Mouse (Mus musculus): ENCODE data around the gene Elmo2. TPM values are rescaled to one million over a fixed set of nuclear protein-coding genes. Genes with fewer than 3 reads are reported as not detected.
A peak's percentile ranks its signal among the peaks of the same experiment; 100 is the strongest.

Elmo2 gene
- 16.6 and 17.1 TPM in 2 replicates for polyA plus RNA-seq (2015; fragmentation: Nextera tagmentation; extraction: Ambion mirVana)

GRCm38 (mm10) chr2:165326304-165327190 is at the start of gene Elmo2:
Gene Elmo2, minus strand, starts transcription at chr2:165326479.
- peak; percentile 97 for ATAC-seq (ENCODE audit: insufficient read depth)
- Histone ChIP-seq H3K4me3 (replicated peaks) (peak within 1 kb of the TSS; percentile 88), H3K27me3 (no peaks in the 10 kb centered on the region), H3K27ac (replicated peaks) (peak within 1 kb of the TSS; percentile 53), H3K9ac (peak within 1 kb of the TSS; percentile 85), H3K9me3 (replicated peaks) (no peaks in the 10 kb centered on the region), H3K4me1 (replicated peaks) (peaks cover 75% of the 10 kb centered on the region), H3K36me3 (replicated peaks) (no peaks in the 10 kb centered on the region; the same call in 1 of the 2 replicates), H3K4me2 (peak within 1 kb of the TSS; percentile 95)
- under 1% methylated on average over 55 of the region's 55 CpGs for WGBS (ENCODE audit: insufficient replicate concordance)

DNA sequence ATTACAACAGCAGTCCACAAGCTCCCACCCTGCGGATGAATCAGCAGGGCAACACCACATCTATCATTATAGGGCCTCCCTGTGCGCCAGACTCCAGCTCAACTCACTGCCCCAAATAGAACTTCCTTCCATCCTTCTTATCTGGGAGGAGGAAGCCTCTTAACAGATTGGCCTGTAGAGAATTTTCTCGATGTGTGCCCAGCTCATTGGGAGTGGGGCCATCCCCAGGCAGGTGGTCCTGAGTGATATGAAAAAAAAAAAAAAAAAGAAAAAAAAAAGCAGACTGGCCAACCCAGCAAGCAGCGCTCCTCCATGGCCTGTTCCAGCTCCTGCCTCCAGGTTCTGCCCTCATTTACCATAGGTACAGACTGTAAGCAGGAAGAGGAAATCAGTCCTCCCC is 49.7 kb upstream of the Elmo2 start:
- WGBS (ENCODE audit: insufficient replicate concordance): 29% methylated on average over 4 of the region's 4 CpGs
- peaks cover 28% of the 10 kb centered on the region for H3K36me3 ChIP-seq (replicated peaks)
- H3K9me3 ChIP-seq (replicated peaks): no peaks in the 10 kb centered on the region
- no peak overlapping the region for H3K4me3 ChIP-seq (replicated peaks)
- H3K4me2 ChIP-seq: no peak overlapping the region
- H3K27me3 ChIP-seq: no peaks in the 10 kb centered on the region
- H3K9ac ChIP-seq: no peak overlapping the region
- H3K27ac ChIP-seq (replicated peaks): no peak overlapping the region
- H3K4me1 ChIP-seq (replicated peaks): no peaks in the 10 kb centered on the region
- ATAC-seq (ENCODE audit: insufficient read depth): no peak

- no peak overlapping the region for H3K27ac ChIP-seq (replicated peaks)
- WGBS (ENCODE audit: insufficient replicate concordance): 58% methylated on average over 5 of the region's 5 CpGs
These were observed 49.2 kb upstream of the Elmo2 start for GRCm38 (mm10) chr2:165375478-165375877.

GRCm38 (mm10) chr2:165371066-165371465 is 44.8 kb upstream of the Elmo2 start:
- Histone ChIP-seq H3K36me3 (replicated peaks) (no peaks in the 10 kb centered on the region), H3K4me2 (no peak overlapping the region), H3K4me1 (replicated peaks) (peaks cover 4% of the 10 kb centered on the region; the same call in 1 of the 2 replicates), H3K9ac (no peak overlapping the region), H3K27me3 (peaks cover 29% of the 10 kb centered on the region), H3K9me3 (replicated peaks) (no peaks in the 10 kb centered on the region), H3K27ac (replicated peaks) (no peak overlapping the region), H3K4me3 (replicated peaks) (no peak overlapping the region)
- WGBS (ENCODE audit: insufficient replicate concordance): 18% methylated on average over 3 of the region's 3 CpGs
- no peak for ATAC-seq (ENCODE audit: insufficient read depth)

More at GRCm38 (mm10) chr2:165375478-165375877, 49.2 kb upstream of the Elmo2 start:
- no peaks in the 10 kb centered on the region for H3K4me1 ChIP-seq (replicated peaks)
- H3K9me3 ChIP-seq (replicated peaks): no peaks in the 10 kb centered on the region
- no peak overlapping the region for H3K4me3 ChIP-seq (replicated peaks)
- H3K4me2 ChIP-seq: no peak overlapping the region
- peaks cover 22% of the 10 kb centered on the region for H3K36me3 ChIP-seq (replicated peaks)
- no peak overlapping the region for H3K9ac ChIP-seq
- no peaks in the 10 kb centered on the region for H3K27me3 ChIP-seq
- ATAC-seq (ENCODE audit: insufficient read depth): no peak

- Histone ChIP-seq H3K4me2 (no peak overlapping the region), H3K27me3 (peaks cover 31% of the 10 kb centered on the region), H3K4me3 (replicated peaks) (no peak overlapping the region), H3K4me1 (replicated peaks) (peaks cover 4% of the 10 kb centered on the region; the same call in 1 of the 2 replicates), H3K36me3 (replicated peaks) (no peaks in the 10 kb centered on the region), H3K9me3 (replicated peaks) (no peaks in the 10 kb centered on the region), H3K27ac (replicated peaks) (no peak overlapping the region), H3K9ac (no peak overlapping the region)
- ATAC-seq (ENCODE audit: insufficient read depth): no peak
- 32% methylated on average over 3 of the region's 3 CpGs for WGBS (ENCODE audit: insufficient replicate concordance)
These were observed 44.1 kb upstream of the Elmo2 start for GRCm38 (mm10) chr2:165370348-165370747.

DNA sequence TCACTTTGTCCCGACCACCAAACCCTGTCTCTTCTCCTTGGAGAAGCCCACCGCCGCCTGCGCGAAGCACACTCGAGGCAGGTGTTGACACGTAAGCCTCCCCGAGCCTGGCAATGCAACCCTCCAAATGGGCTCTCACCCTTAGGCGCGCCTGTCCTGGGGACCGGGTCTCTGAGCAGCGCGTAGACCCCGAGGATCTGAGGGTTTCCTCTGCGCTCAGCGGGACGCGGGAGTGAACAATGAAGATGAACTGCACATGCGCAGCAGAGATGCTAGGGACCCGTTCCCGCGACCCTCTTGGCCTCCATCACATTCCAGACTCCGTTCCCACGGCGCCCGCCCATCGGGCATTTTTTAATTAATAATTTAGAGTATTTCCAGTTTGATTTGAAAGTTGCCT is 42.2 kb upstream of the Elmo2 start, which contains the start of gene Zfp663:
Gene Zfp663 (minus strand): TSS at position 234 of the 400 bp plus-strand sequence.
- Histone ChIP-seq H3K4me2 (peak within 1 kb of the TSS; percentile 44), H3K4me3 (replicated peaks) (peak within 1 kb of the TSS; percentile 18), H3K36me3 (replicated peaks) (no peaks in the 10 kb centered on the region), H3K27me3 (peaks cover 32% of the 10 kb centered on the region), H3K9ac (no peak within 1 kb of the TSS), H3K4me1 (replicated peaks) (peaks cover 4% of the 10 kb centered on the region; the same call in 1 of the 2 replicates), H3K27ac (replicated peaks) (no peak within 1 kb of the TSS), H3K9me3 (replicated peaks) (no peaks in the 10 kb centered on the region)
- 6% methylated on average over 27 of the region's 27 CpGs for WGBS (ENCODE audit: insufficient replicate concordance)
- ATAC-seq (ENCODE audit: insufficient read depth): no peak

DNA sequence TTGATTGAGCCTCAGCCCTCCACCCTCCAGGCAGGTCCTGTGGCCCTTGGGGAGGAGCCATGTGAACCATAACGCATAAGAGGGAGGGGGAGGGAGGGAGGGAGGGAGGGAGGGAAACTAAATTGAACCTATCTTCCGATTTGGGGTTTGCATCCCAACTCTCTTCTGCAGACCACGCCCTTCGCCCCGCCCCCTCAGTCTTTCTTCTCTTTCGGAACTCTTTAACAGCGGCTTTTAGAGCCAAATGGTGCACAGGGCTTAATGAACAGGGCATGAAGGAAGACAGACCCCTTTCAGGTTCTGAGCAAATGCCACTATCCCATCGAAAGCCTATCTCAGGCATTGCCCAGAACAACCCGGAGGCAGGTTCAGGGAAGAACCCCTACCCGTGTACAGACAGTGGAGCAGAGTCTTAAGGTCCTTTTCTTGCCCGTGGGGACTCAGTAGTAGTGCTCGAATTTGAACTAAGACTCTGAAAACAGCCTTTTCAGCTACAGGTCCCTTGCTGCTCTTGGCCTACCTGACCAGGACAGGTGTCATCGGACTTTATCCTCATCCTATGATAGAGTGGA is 41.7 kb upstream of the Elmo2 start:
- 6% methylated on average over 13 of the region's 13 CpGs for WGBS (ENCODE audit: insufficient replicate concordance)
- Histone ChIP-seq H3K9ac (no peak overlapping the region), H3K27me3 (peaks cover 32% of the 10 kb centered on the region), H3K4me3 (replicated peaks) (peak overlapping the region; percentile 18), H3K4me2 (peak overlapping the region; percentile 44), H3K27ac (replicated peaks) (no peak overlapping the region), H3K4me1 (replicated peaks) (peaks cover 4% of the 10 kb centered on the region; the same call in 1 of the 2 replicates), H3K9me3 (replicated peaks) (no peaks in the 10 kb centered on the region), H3K36me3 (replicated peaks) (no peaks in the 10 kb centered on the region)
- ATAC-seq (ENCODE audit: insufficient read depth): no peak

DNA sequence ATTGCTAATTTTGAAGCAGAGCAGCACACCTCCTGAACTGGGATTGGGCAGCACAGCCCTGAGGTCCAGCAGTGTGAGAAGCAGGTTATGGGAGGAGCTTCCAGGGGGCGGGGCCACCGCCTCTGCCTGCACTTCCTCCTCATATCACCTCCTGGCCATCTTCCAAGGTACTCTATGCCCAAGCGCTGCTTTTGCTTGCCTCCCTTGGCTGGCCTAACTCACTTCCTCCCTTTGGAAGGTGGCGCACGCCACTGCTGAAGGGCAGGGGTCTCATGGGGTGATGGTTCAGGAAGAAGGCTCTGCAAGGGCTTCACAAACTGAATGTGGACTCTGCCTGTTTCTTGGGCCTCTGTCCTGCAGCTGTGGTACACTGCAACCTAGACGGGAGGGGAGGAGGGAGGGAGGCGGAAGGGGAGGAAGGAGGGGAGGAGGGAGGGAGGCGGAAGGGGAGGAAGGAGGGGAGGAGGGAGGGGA is 40.8 kb upstream of the Elmo2 start:
- WGBS (ENCODE audit: insufficient replicate concordance): 2% methylated on average over 5 of the region's 8 CpGs
- Histone ChIP-seq H3K4me1 (replicated peaks) (peaks cover 4% of the 10 kb centered on the region; the same call in 1 of the 2 replicates), H3K4me3 (replicated peaks) (no peak overlapping the region), H3K36me3 (replicated peaks) (no peaks in the 10 kb centered on the region), H3K27ac (replicated peaks) (no peak overlapping the region), H3K9ac (no peak overlapping the region), H3K9me3 (replicated peaks) (no peaks in the 10 kb centered on the region), H3K27me3 (peaks cover 32% of the 10 kb centered on the region), H3K4me2 (peak overlapping the region; percentile 32)
- ATAC-seq (ENCODE audit: insufficient read depth): peak; percentile 68

DNA sequence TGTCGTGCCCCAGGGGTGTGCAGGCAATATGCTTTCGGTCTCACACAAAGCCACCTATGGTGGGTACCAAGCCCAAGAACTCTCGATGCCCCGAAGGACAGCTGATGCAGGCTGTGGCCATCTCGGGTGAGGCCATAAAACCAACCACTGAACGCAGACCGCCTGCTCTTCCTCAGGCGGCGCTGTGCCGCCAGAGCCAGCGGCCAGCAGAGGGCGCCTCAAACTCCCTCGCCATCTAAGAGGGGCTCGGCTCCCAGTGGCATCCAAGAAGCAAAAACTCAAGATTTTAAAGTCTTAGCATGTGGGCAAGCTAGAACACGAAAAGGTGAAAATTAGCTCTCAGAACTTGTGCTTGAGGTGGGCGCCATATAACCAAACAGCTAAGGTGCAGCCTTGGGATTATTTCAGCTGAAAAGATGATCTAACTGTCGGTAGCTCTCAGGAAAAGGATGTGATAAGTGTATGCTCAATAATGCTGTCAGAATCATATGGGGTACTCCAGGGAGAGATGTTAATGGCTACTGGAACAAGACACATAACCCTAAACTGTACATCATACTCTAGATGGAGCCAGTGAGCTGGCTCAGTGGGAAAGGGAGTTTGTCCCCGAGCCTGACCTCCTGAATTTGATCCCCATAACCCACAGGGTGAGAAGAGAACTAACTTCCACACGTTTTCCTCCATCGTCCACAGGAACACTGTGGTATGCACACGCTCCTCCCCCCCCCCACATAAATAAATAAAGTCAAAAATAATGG is 38.2 kb upstream of the Elmo2 start:
- 8% methylated on average over 21 of the region's 21 CpGs for WGBS (ENCODE audit: insufficient replicate concordance)
- peaks cover 4% of the 10 kb centered on the region; the same call in 1 of the 2 replicates for H3K4me1 ChIP-seq (replicated peaks)
- ATAC-seq (ENCODE audit: insufficient read depth): no peak
- no peak overlapping the region for H3K4me3 ChIP-seq (replicated peaks)
- no peak overlapping the region for H3K9ac ChIP-seq
- H3K4me2 ChIP-seq: no peak overlapping the region
- H3K27me3 ChIP-seq: peaks cover 31% of the 10 kb centered on the region
- H3K9me3 ChIP-seq (replicated peaks): no peaks in the 10 kb centered on the region
- H3K27ac ChIP-seq (replicated peaks): no peak overlapping the region
- no peaks in the 10 kb centered on the region for H3K36me3 ChIP-seq (replicated peaks)

DNA sequence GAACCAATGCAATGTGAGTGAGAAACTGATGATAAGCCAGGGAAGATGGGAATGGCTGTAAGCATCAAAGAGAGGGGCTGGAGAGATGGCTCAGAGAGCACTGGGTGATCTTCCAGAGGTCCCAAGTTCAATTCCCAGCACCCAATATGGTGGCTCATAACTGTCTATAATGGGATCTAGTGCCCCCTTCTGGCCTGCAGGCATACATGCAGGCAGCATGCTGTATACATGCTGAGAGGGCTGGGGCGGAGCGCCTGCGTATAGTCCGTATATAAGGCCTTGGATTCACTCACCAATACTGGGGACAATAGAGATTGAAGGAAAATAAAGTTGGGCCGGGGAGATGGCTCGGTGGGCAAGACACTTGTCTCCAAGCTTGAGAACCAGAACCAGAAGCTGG is 37.0 kb upstream of the Elmo2 start:
- 81% methylated on average over 6 of the region's 6 CpGs for WGBS (ENCODE audit: insufficient replicate concordance)
- H3K9ac ChIP-seq: no peak overlapping the region
- no peak for ATAC-seq (ENCODE audit: insufficient read depth)

More for the DNA sequence above, 37.0 kb upstream of the Elmo2 start:
- no peak overlapping the region for H3K27ac ChIP-seq (replicated peaks)
- no peaks in the 10 kb centered on the region for H3K36me3 ChIP-seq (replicated peaks)
- peaks cover 22% of the 10 kb centered on the region; the same call in 1 of the 2 replicates for H3K27me3 ChIP-seq
- no peak overlapping the region for H3K4me3 ChIP-seq (replicated peaks)
- H3K4me2 ChIP-seq: no peak overlapping the region
- H3K4me1 ChIP-seq (replicated peaks): peaks cover 4% of the 10 kb centered on the region; the same call in 1 of the 2 replicates
- no peaks in the 10 kb centered on the region for H3K9me3 ChIP-seq (replicated peaks)
